Mouse (Mus musculus) megakaryocyte-erythroid progenitor cell, adult 5-6 weeks (primary cell): ENCODE data around the gene Ikbke. TPM values are rescaled to one million over a fixed set of nuclear protein-coding genes. Genes with fewer than 3 reads are reported as not detected.

ENCODE experiments used
- ATAC-seq: replicated peaks from 2 replicates; pipeline ENCODE4 v1.8.0; 2016; ENCODE audit warnings: mild to moderate bottlenecking, inconsistent platforms; ENCODE audit not compliant: severe bottlenecking, poor library complexity, low FRiP score, low TSS enrichment
- total RNA-seq, 2 experiments: library from RNA; stranded (forward) in 1 of 2; stranded (reverse) in 1 of 2; fragments of 200-1000, 215-1000 nt in 1 of 2; fragments of >200 nt in 1 of 2; fragmentation: Nextera tagmentation in 1 of 2; gene quantifications; 2 replicates each; pipeline ENCODE4 v1.2.3; 2014 to 2017

Gene Ikbke
- total RNA-seq, 2 experiments from 2014 or later: 4.3 to 11.1 TPM

DNA sequence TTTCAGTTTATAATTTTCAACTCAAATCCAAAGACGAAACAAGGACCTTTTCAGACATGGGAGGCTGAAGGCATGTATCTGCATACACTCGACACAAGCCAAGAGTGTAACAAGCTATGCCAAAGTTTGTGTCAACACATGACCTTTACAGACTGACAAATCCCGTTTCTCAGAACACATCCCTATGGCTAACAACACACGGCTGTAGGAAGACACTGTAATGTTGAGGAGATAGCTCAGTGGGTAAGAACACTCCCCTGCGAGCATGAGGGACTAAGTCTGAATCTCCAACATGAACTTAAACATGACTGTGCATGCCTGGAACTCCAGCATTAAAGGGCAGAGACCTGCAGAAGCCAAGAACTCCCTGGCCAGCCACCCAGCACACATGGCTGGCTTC, 73.1 kb downstream of the Ikbke start:
- ATAC-seq: no peak

DNA sequence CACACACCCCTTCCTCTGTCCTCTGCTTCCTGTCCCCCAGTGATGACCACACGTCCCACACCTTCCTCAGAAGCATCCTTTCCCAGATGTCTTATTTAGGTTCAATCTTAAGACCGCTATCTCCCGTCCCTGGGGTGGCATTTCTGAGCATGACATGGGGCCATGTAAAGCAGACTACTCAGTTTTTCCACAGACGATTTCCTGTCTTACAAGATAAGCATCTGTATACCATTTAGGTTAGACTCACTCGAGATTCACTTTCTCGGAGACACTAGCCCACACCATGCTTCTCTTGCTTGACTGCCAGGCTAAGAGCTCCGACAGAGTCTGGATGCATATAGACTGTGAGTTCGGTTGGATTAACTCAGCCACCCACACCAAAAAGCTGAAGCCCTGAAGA, 74.9 kb downstream of the Ikbke start:
- ATAC-seq: no peak

Other genes with a start within 250 kb of the Ikbke start
- gene Mapkapk2, start 181.8 kb downstream of the Ikbke start, total RNA-seq (2014; fragmentation: Nextera tagmentation): 43.1 and 46.2 TPM in 2 replicates
- 37.1 and 42.6 TPM in 2 replicates for gene Mapkapk2, start 181.8 kb downstream of the Ikbke start, total RNA-seq (2017)
- 18.2 and 19.6 TPM in 2 replicates for gene Dyrk3, start 141.3 kb downstream of the Ikbke start, total RNA-seq (2014; fragmentation: Nextera tagmentation)
- 20.0 and 31.3 TPM in 2 replicates for gene Dyrk3, start 141.3 kb downstream of the Ikbke start, total RNA-seq (2017)
- 73.6 and 79.4 TPM in 2 replicates for gene Eif2d, start 126.4 kb downstream of the Ikbke start, total RNA-seq (2014; fragmentation: Nextera tagmentation)
- 37.4 and 48.3 TPM in 2 replicates for gene Eif2d, start 126.4 kb downstream of the Ikbke start, total RNA-seq (2017)
- gene Rassf5, start 34.3 kb downstream of the Ikbke start, total RNA-seq (2014; fragmentation: Nextera tagmentation): 19.8 and 20.0 TPM in 2 replicates
- gene Rassf5, start 34.3 kb downstream of the Ikbke start, total RNA-seq (2017): 26.0 and 28.0 TPM in 2 replicates
- 17.4 and 22.6 TPM in 2 replicates for gene Srgap2, start 247.7 kb upstream of the Ikbke start, total RNA-seq (2014; fragmentation: Nextera tagmentation)
- 7.1 and 7.8 TPM in 2 replicates for gene Srgap2, start 247.7 kb upstream of the Ikbke start, total RNA-seq (2017)
- 2.6 and 4.1 TPM in 2 replicates for gene Fam72a, start 248.3 kb upstream of the Ikbke start, total RNA-seq (2014; fragmentation: Nextera tagmentation)
- gene Fam72a, start 248.3 kb upstream of the Ikbke start, total RNA-seq (2017): 2.8 and 6.1 TPM in 2 replicates